Mouse (Mus musculus) CH12.LX (cell line): Measurements from ENCODE around the gene Trim26. TPM values are rescaled to one million over a fixed set of nuclear protein-coding genes. Genes with fewer than 3 reads are reported as not detected.
"Not testable (repeated sequence)": the region's sequence is repeated elsewhere in the genome, so short reads cannot be mapped to it uniquely, and the experiment has no call there.

Source experiments
- DNase-seq: peaks from one replicate; pipeline ENCODE4 v3.0.0-alpha.2; 2013; ENCODE audit errors: extremely low read depth
- H3K27ac ChIP-seq: 2 replicates; pipeline ENCODE4 v1.5.1; 2012; ENCODE audit warnings: low read depth, mild to moderate bottlenecking, control low read depth, moderate library complexity; ENCODE audit not compliant: insufficient read depth
- H3K27me3 ChIP-seq: replicated peaks from 2 replicates; pipeline ENCODE3; 2012; ENCODE audit warnings: inconsistent platforms
- H3K36me3 ChIP-seq, 2 experiments: replicated peaks in 1 of 2; 2 replicates each; pipeline versions ENCODE3 to v1.6.1; 2012; ENCODE audit warnings: inconsistent platforms in 1 of 2, low read length in 1 of 2, mild to moderate bottlenecking in 1 of 2, mixed read lengths in 1 of 2, moderate library complexity in 1 of 2; ENCODE audit not compliant: control insufficient read depth in 1 of 2, insufficient read depth in 1 of 2
- H3K4me1 ChIP-seq, 2 experiments: 2 replicates each; pipeline ENCODE4 v1.6.1; 2012; ENCODE audit warnings: inconsistent platforms in 1 of 2, moderate library complexity in 1 of 2; ENCODE audit not compliant: insufficient read depth in 2 of 2, control insufficient read depth in 1 of 2
- H3K4me2 ChIP-seq: 2 replicates; pipeline ENCODE4 v1.6.1; 2012; ENCODE audit warnings: low read depth, mild to moderate bottlenecking, control low read depth; ENCODE audit not compliant: poor library complexity, insufficient read depth, severe bottlenecking
- H3K4me3 ChIP-seq, 3 experiments: fragments of 150-350 bp in 1 of 3; sonication (generic) in 1 of 3; replicated peaks in 1 of 3; 2 replicates each; pipeline versions ENCODE3 to v1.5.1; 2011 to 2012; ENCODE audit warnings: low read depth in 2 of 3, low read length in 2 of 3, mild to moderate bottlenecking in 2 of 3, moderate library complexity in 2 of 3, control low read depth in 1 of 3, improper control_type of control experiment in 1 of 3, inconsistent platforms in 1 of 3, mixed read lengths in 1 of 3; ENCODE audit not compliant: poor library complexity in 1 of 3
- H3K79me2 ChIP-seq: replicated peaks from 2 replicates; pipeline ENCODE4 v1.6.1; 2012; ENCODE audit warnings: mild to moderate bottlenecking, moderate library complexity; ENCODE audit not compliant: control insufficient read depth, poor library complexity, insufficient read depth, severe bottlenecking; ENCODE audit errors: extremely low read depth
- H3K9ac ChIP-seq: 2 replicates; pipeline ENCODE4 v1.6.1; 2012; ENCODE audit warnings: low read depth, mild to moderate bottlenecking, control low read depth, moderate library complexity; ENCODE audit not compliant: insufficient read depth
- H3K9me3 ChIP-seq: replicated peaks from 2 replicates; pipeline ENCODE3; 2012; ENCODE audit warnings: low read length, inconsistent platforms, mixed read lengths
- BHLHE40 ChIP-seq: IDR thresholded peaks from 2 replicates; pipeline ENCODE4 v1.6.1; 2011; ENCODE audit warnings: mild to moderate bottlenecking, low read depth, low read length, improper control_type of control experiment
- CHD2 ChIP-seq: IDR thresholded peaks from 2 replicates; pipeline ENCODE4 v1.6.1; 2011; ENCODE audit warnings: low read length, improper control_type of control experiment
- CTCF ChIP-seq, 2 experiments: IDR thresholded peaks in 1 of 2; conservative IDR thresholded peaks in 1 of 2; 2 replicates each; pipeline ENCODE4 v1.5.1; 2011 to 2012; ENCODE audit warnings: low read depth in 2 of 2, low read length in 2 of 2, improper control_type of control experiment in 1 of 2, inconsistent platforms in 1 of 2, mild to moderate bottlenecking in 1 of 2, moderate library complexity in 1 of 2
- E2F4 ChIP-seq: IDR thresholded peaks from 2 replicates; pipeline ENCODE4 v1.6.1; 2011; ENCODE audit warnings: low read depth, low read length, improper control_type of control experiment; ENCODE audit not compliant: insufficient replicate concordance
- ELF1 ChIP-seq: IDR thresholded peaks from 2 replicates; pipeline ENCODE4 v1.6.1; 2014; ENCODE audit warnings: low read depth, mild to moderate bottlenecking, inconsistent platforms, low read length, improper control_type of control experiment
- HCFC1 ChIP-seq: IDR thresholded peaks from 2 replicates; pipeline ENCODE4 v1.6.1; 2012; ENCODE audit warnings: low read depth, mild to moderate bottlenecking, inconsistent platforms, low read length, improper control_type of control experiment
- KAT2A ChIP-seq: IDR thresholded peaks from 2 replicates; pipeline ENCODE4 v1.6.1; 2012; ENCODE audit warnings: low read length, improper control_type of control experiment, inconsistent platforms; ENCODE audit not compliant: insufficient replicate concordance
- MEF2A ChIP-seq: IDR thresholded peaks from 2 replicates; pipeline ENCODE4 v1.6.1; 2014; ENCODE audit warnings: low read depth, mild to moderate bottlenecking, inconsistent platforms, low read length, improper control_type of control experiment, borderline replicate concordance
- MXI1 ChIP-seq: IDR thresholded peaks from 2 replicates; pipeline ENCODE4 v1.6.1; 2011; ENCODE audit warnings: mild to moderate bottlenecking, low read depth, low read length, improper control_type of control experiment
- MYC ChIP-seq: IDR thresholded peaks from 2 replicates; pipeline ENCODE4 v1.6.1; 2011; ENCODE audit warnings: low read depth, mild to moderate bottlenecking, improper control_type of control experiment, low read length
- NRF1 ChIP-seq: IDR thresholded peaks from 2 replicates; pipeline ENCODE4 v1.6.1; 2014; ENCODE audit warnings: low read depth, mild to moderate bottlenecking, inconsistent platforms, low read length, improper control_type of control experiment, moderate library complexity
- POLR2A ChIP-seq: IDR thresholded peaks from 2 replicates; pipeline ENCODE4 v1.6.1; 2011; ENCODE audit warnings: low read depth, mild to moderate bottlenecking, improper control_type of control experiment, low read length
- POLR2AphosphoS2 ChIP-seq: IDR thresholded peaks from 2 replicates; pipeline ENCODE4 v1.6.1; 2011; ENCODE audit warnings: low read depth, low read length, improper control_type of control experiment
- SMC3 ChIP-seq: IDR thresholded peaks from 2 replicates; pipeline ENCODE4 v1.6.1; 2011; ENCODE audit warnings: low read depth, low read length, improper control_type of control experiment
- UBTF ChIP-seq: IDR thresholded peaks from 2 replicates; pipeline ENCODE4 v1.6.1; 2012; ENCODE audit warnings: low read depth, mild to moderate bottlenecking, inconsistent platforms, low read length, improper control_type of control experiment, moderate library complexity
- ZMIZ1 ChIP-seq: IDR thresholded peaks from 2 replicates; pipeline ENCODE4 v1.6.1; 2012; ENCODE audit warnings: low read depth, mild to moderate bottlenecking, inconsistent platforms, low read length, improper control_type of control experiment
- ZNF384 ChIP-seq: IDR thresholded peaks from 2 replicates; pipeline ENCODE4 v1.6.1; 2012; ENCODE audit warnings: low read depth, low read length, improper control_type of control experiment, inconsistent platforms
- dilution Hi-C: fragments of 300-500 bp; cut with MboI; formaldehyde crosslinking; loops from 2 replicates; pipeline ENCODE4 v1.14.3; 2020; ENCODE audit warnings: low sequenced_read_pairs; ENCODE audit not compliant: extremely low pct_unique_long_range_greater_than_20kb, extremely low pct_ligation_motif_present
- in situ Hi-C: fragments of 300-500 bp; cut with MboI; formaldehyde crosslinking; loops from 3 replicates; pipeline ENCODE4 v1.14.3; 2019; ENCODE audit warnings: low sequenced_read_pairs, low pct_ligation_motif_present, low pct_unique_long_range_greater_than_20kb, mixed read lengths
- polyA plus RNA-seq: library from polyadenylated mRNA; unstranded; fragments of >175 nt; gene quantifications from 2 replicates; pipeline ENCODE4 v1.2.1, GENCODE M21; 2012; ENCODE audit warnings: low read depth; ENCODE audit not compliant: insufficient read length
- total RNA-seq, 2 experiments: library from RNA; depleted of rRNA; stranded (reverse); fragments of 300-350 nt in 1 of 2; fragments of >200 nt in 1 of 2; gene quantifications; 2 replicates each; pipeline ENCODE4 v1.2.3; 2012 to 2014

Trim26 gene
- total and polyA plus RNA-seq, 3 experiments: 14.2 to 67.1 (median 17.1) TPM

- Histone ChIP-seq H3K36me3 (no peaks in the 10 kb centered on the region), H3K27me3 (peaks cover 6% of the 10 kb centered on the region), H3K79me2 (no peaks in the 10 kb centered on the region), H3K9ac (no peak overlapping the region), H3K4me1 (no peaks in the 10 kb centered on the region), H3K27ac (no peak overlapping the region), H3K4me3 (no peak overlapping the region), H3K9me3 (no peaks in the 10 kb centered on the region), H3K4me2 (no peak overlapping the region)
- TF ChIP-seq BHLHE40 (no peak), MEF2A (no peak)
- dilution Hi-C loops (no loop called here), in situ Hi-C loops (loop anchor here (25.0 kb wide), 1 partner anchor 437 kb away; the partner anchor contains the start of gene H2-M10.3)
- no peak for DNase-seq
Measured at GRCm38 (mm10) chr17:36799493-36799892, 37.4 kb upstream of the Trim26 start.

GRCm38 (mm10) chr17:36799921-36800462 is 36.9 kb upstream of the Trim26 start:
- dilution Hi-C loops, H3K79me2 ChIP-seq, H3K9ac ChIP-seq, H3K27ac ChIP-seq, DNase-seq, H3K9me3 ChIP-seq, H3K4me3 ChIP-seq, H3K36me3 ChIP-seq, H3K27me3 ChIP-seq, H3K4me2 ChIP-seq, H3K4me1 ChIP-seq: not testable (repeated sequence)
- in situ Hi-C loops: loop anchor here (25.0 kb wide), 1 partner anchor 438 kb away; the partner anchor contains the start of gene H2-M10.3

GRCm38 (mm10) chr17:36811871-36812270 is 25.1 kb upstream of the Trim26 start, which contains the start of gene H2-M10.6:
Gene H2-M10.6 (plus strand): TSS chr17:36812171.
- H3K79me2 ChIP-seq: no peaks in the 10 kb centered on the region
- peaks cover 36% of the 10 kb centered on the region for H3K27me3 ChIP-seq
- no peaks in the 10 kb centered on the region for H3K9me3 ChIP-seq
- DNase-seq: no peak
- H3K36me3 ChIP-seq: no peaks in the 10 kb centered on the region
- H3K4me3 ChIP-seq: no peak within 1 kb of the TSS
- H3K27ac ChIP-seq: no peak within 1 kb of the TSS
- H3K4me2 ChIP-seq: no peak within 1 kb of the TSS
- no peak for TF ChIP-seq BHLHE40
- no peak for TF ChIP-seq KAT2A
- TF ChIP-seq MXI1: no peak
- TF ChIP-seq UBTF: no peak
- TF ChIP-seq POLR2AphosphoS2: no peak
- no peak for TF ChIP-seq ZNF384
- TF ChIP-seq E2F4: no peak
- TF ChIP-seq CHD2: no peak
- no peak for TF ChIP-seq NRF1
- TF ChIP-seq ZMIZ1: no peak
- no peak for TF ChIP-seq MYC
- TF ChIP-seq POLR2A: no peak
- no peak for TF ChIP-seq ELF1
- TF ChIP-seq CTCF (conservative IDR thresholded peaks at IDR 0.05 in 1 of 2, IDR thresholded peaks at IDR 0.05 in 1 of 2; ENCODE audit: low read depth in 2 of 2, low read length in 2 of 2): no peak
- TF ChIP-seq SMC3: no peak
- TF ChIP-seq HCFC1: no peak
- in situ Hi-C loops (no loop called here), dilution Hi-C loops (no loop called here)
- H3K9ac ChIP-seq: no peak within 1 kb of the TSS
- H3K4me1 ChIP-seq: no peaks in the 10 kb centered on the region
